Mouse (Mus musculus) spleen, adult 2 months (tissue): ENCODE data around the gene Nme7.

Experiments used
- CTCF ChIP-seq: fragments of 200-500 bp; IDR thresholded peaks from 2 replicates; pipeline ENCODE4 v1.5.1; 2011; ENCODE audit warnings: mild to moderate bottlenecking, inconsistent platforms; ENCODE audit not compliant: insufficient read depth, insufficient read length, insufficient replicate concordance; ENCODE audit errors: extremely low read depth
- POLR2A ChIP-seq: fragments of 200-500 bp; IDR thresholded peaks from 2 replicates; pipeline ENCODE4 v1.6.1; 2011; ENCODE audit warnings: low read depth, low read length, inconsistent platforms

GRCm38 (mm10) chr1:164428644-164429043 is 124.7 kb downstream of the Nme7 start:
- TF ChIP-seq CTCF: no peak
- no peak for TF ChIP-seq POLR2A
